Mouse (Mus musculus) ES-Bruce4 (cell line): ENCODE results near the gene E2f1. TPM values are rescaled to one million over a fixed set of nuclear protein-coding genes. Genes with fewer than 3 reads are reported as not detected.

Source experiments
- H3K27ac ChIP-seq: 2 replicates; pipeline ENCODE4 v1.5.1; 2012; ENCODE audit warnings: low read length, inconsistent platforms; ENCODE audit not compliant: insufficient read depth
- H3K27me3 ChIP-seq: 2 replicates; pipeline ENCODE4 v1.6.1; 2012; ENCODE audit warnings: mild to moderate bottlenecking, low read length, inconsistent platforms; ENCODE audit not compliant: control insufficient read depth, poor library complexity, insufficient read depth, severe bottlenecking
- H3K36me3 ChIP-seq: 2 replicates; pipeline ENCODE4 v1.6.1; 2012; ENCODE audit warnings: inconsistent platforms, mild to moderate bottlenecking, low read length, moderate library complexity; ENCODE audit not compliant: control insufficient read depth, poor library complexity, insufficient read depth, severe bottlenecking
- H3K4me1 ChIP-seq: one replicate; pipeline ENCODE4 v1.8.1; 2011; ENCODE audit warnings: low read length; ENCODE audit not compliant: control insufficient read depth, insufficient read depth
- H3K4me3 ChIP-seq: 2 replicates; pipeline ENCODE4 v1.5.1; 2011; ENCODE audit warnings: low read depth, mild to moderate bottlenecking, low read length
- H3K9ac ChIP-seq: 2 replicates; pipeline ENCODE4 v1.6.1; 2012; ENCODE audit warnings: low read depth, mild to moderate bottlenecking, inconsistent platforms; ENCODE audit not compliant: poor library complexity, severe bottlenecking
- H3K9me3 ChIP-seq: replicated peaks from 2 replicates; pipeline ENCODE4 v1.6.1; 2012; ENCODE audit warnings: mild to moderate bottlenecking, low read length, inconsistent platforms; ENCODE audit not compliant: control insufficient read depth, poor library complexity, insufficient read depth, severe bottlenecking
- CTCF ChIP-seq: IDR thresholded peaks from one replicate; pipeline ENCODE4 v1.8.1; 2011; ENCODE audit warnings: low read depth, low read length
- EP300 ChIP-seq: IDR thresholded peaks from 2 replicates; pipeline ENCODE4 v1.6.1; 2011; ENCODE audit warnings: low read depth, low read length; ENCODE audit not compliant: insufficient read depth
- POLR2A ChIP-seq: IDR thresholded peaks from one replicate; pipeline ENCODE4 v1.8.1; 2011; ENCODE audit warnings: low read length; ENCODE audit not compliant: insufficient read depth
- polyA plus RNA-seq: library from polyadenylated mRNA; stranded (reverse); fragments of >200 nt; gene quantifications from 2 replicates; pipeline ENCODE4 v1.2.4, GENCODE M21; 2011; ENCODE audit warnings: low read depth; ENCODE audit not compliant: missing spikeins, insufficient read depth, insufficient read length

E2f1 gene
- polyA plus RNA-seq, 1 experiment, result 28.0 TPM

GRCm38 (mm10) chr2:154576876-154577743 lies 7.4 kb upstream of the E2f1 start:
- Histone ChIP-seq H3K9ac (no peak overlapping the region), H3K4me3 (no peak overlapping the region)

GRCm38 (mm10) chr2:154574271-154574670 lies 4.6 kb upstream of the E2f1 start:
- peaks cover 3% of the 10 kb centered on the region for H3K4me1 ChIP-seq
- no peaks in the 10 kb centered on the region for H3K9me3 ChIP-seq
- no peaks in the 10 kb centered on the region for H3K36me3 ChIP-seq
- no peak overlapping the region for H3K4me3 ChIP-seq
- no peaks in the 10 kb centered on the region for H3K27me3 ChIP-seq
- no peak overlapping the region for H3K27ac ChIP-seq
- TF ChIP-seq CTCF (no peak), POLR2A (no peak), EP300 (no peak)
- H3K9ac ChIP-seq, result no peak overlapping the region

More at GRCm38 (mm10) chr2:154576876-154577743, 7.4 kb upstream of the E2f1 start:
- Histone ChIP-seq H3K27me3 (no peaks in the 10 kb centered on the region), H3K27ac (no peak overlapping the region), H3K4me1 (peaks cover 3% of the 10 kb centered on the region), H3K9me3 (no peaks in the 10 kb centered on the region), H3K36me3 (no peaks in the 10 kb centered on the region)
- TF ChIP-seq POLR2A (no peak), EP300 (0 out of 2 replicates have a peak, but pooled peaks have one; percentile 52)

GRCm38 (mm10) chr2:154572996-154573395 lies 3.3 kb upstream of the E2f1 start:
- Histone ChIP-seq H3K4me1 (peaks cover 3% of the 10 kb centered on the region), H3K36me3 (no peaks in the 10 kb centered on the region), H3K9ac (no peak overlapping the region), H3K9me3 (no peaks in the 10 kb centered on the region), H3K4me3 (no peak overlapping the region), H3K27me3 (no peaks in the 10 kb centered on the region), H3K27ac (no peak overlapping the region)
- TF ChIP-seq POLR2A, result no peak
- no peak for TF ChIP-seq CTCF
- no peak for TF ChIP-seq EP300

- Histone ChIP-seq H3K9me3 (no peaks in the 10 kb centered on the region), H3K27ac (no peak overlapping the region), H3K4me3 (no peak overlapping the region), H3K27me3 (no peaks in the 10 kb centered on the region), H3K36me3 (no peaks in the 10 kb centered on the region), H3K9ac (no peak overlapping the region), H3K4me1 (peaks cover 3% of the 10 kb centered on the region)
- TF ChIP-seq POLR2A (no peak), EP300 (no peak), CTCF (no peak)
Observed at GRCm38 (mm10) chr2:154571976-154572375, 2.3 kb upstream of the E2f1 start.

- no peak overlapping the region for H3K4me3 ChIP-seq
- no peaks in the 10 kb centered on the region for H3K9me3 ChIP-seq
- no peaks in the 10 kb centered on the region for H3K36me3 ChIP-seq
- H3K9ac ChIP-seq, result peak overlapping the region; percentile 54; the same call in 1 of the 2 replicates
- H3K4me1 ChIP-seq, result peaks cover under 1% of the 10 kb centered on the region
- TF ChIP-seq EP300 (no peak), POLR2A (no peak), CTCF (no peak)
- H3K27me3 ChIP-seq, result no peaks in the 10 kb centered on the region
- H3K27ac ChIP-seq, result no peak overlapping the region
Observed at GRCm38 (mm10) chr2:154571266-154571665, 1.6 kb upstream of the E2f1 start.

- TF ChIP-seq CTCF (no peak), POLR2A (no peak), EP300 (no peak)
- Histone ChIP-seq H3K9me3 (no peaks in the 10 kb centered on the region), H3K4me1 (peaks cover 1% of the 10 kb centered on the region), H3K9ac (peak overlapping the region; percentile 54; the same call in 1 of the 2 replicates), H3K4me3 (no peak overlapping the region), H3K36me3 (no peaks in the 10 kb centered on the region), H3K27ac (0 out of 2 replicates have a peak overlapping the region, but pooled peaks have one; percentile 25), H3K27me3 (no peaks in the 10 kb centered on the region)
Observed at GRCm38 (mm10) chr2:154570666-154571065, 974 bp upstream of the E2f1 start.
